Mouse (Mus musculus) T-helper 1 cell (primary cell): ENCODE measurements at regions not wholly inside any gene's neighbourhood (a gene's known extent, or its start where the extent isn't known, plus 50 kb on each side); places are given as distances from the start of the nearest gene placed in this dataset.

ENCODE experiments used
- in situ Hi-C: fragments of 300-600 bp; cut with MboI, MseI; formaldehyde crosslinking; loops from one replicate; pipeline ENCODE4 v1.15.1; 2025; ENCODE audit warnings: high pct_unique_total_duplicates

GRCm38 (mm10) chr2:137827814-137828374, 428.5 kb upstream of the Btbd3 start:
- in situ Hi-C loops = no loop called here

DNA sequence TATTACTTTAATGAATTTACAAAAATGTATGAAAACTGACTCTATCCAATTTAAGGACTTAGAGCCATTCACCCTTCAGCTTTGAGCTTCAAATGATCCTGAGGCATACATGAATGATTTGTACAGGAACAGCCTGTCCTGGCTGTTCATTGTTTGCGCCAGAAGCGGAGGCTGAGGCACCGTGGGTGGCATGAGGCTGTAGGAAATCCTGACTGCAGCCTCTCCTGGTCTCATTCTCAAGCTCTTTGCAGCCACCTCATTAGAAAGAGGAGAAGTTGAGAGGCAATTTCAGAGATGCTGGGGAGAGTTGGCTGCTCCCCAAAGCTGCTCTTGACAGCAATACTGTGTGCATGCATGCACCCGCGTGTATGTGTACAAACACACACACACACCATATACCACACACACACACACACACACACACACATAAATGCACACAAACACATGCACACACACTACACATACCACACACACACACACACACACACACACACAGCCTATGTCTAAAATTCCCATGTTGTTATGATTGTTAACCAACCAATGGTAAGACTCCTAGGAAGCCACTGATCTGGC, 434.9 kb upstream of the Btbd3 start:
- in situ Hi-C loops = no loop called here

DNA sequence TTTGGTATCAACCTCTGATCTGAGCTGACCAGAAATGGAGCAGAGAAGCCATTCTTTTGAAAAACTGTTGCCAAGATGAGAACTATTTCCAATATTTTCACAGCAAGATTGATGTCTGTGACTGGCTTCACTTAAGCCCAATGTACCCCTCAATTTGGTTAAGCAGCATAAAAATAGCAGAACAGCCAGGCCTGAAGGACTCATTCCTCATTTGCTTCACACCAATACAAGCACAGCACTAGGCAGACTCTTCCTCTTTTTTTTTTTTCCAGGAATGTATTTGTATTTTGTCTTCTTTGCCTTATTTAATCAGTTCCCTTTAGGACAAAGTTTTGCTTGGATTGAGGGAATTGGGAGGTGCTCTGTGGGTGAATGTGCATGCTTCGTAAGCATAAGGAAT, 441.4 kb upstream of the Btbd3 start:
- in situ Hi-C loops = loop anchor here (10.0 kb wide), 1 partner anchor 500 kb away; no protein-coding TSS in a partner anchor

- in situ Hi-C loops = no loop called here
These were observed 447.7 kb upstream of the Btbd3 start for GRCm38 (mm10) chr2:137808401-137809230.

- in situ Hi-C loops = no loop called here
These were observed 448.6 kb upstream of the Btbd3 start for GRCm38 (mm10) chr2:137807594-137808295.

DNA sequence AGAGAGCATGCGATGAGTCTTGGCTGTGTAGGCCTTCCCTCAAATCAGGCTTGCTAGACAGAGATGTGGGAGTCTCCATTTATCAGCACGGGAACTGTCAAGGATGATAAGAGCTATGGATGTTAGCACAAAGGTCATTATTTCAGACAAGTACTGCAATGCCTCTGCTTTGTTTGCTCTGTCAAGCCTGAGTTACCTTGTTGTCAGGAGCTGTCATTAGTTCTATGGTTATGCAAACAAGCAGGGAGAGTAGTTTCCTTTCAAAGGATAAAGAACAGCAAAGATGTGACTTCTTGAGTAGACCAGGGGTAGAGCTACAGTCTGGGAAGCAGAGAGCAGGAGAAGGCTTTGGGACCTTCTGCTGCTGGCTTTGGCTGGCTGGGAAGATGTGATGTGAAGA, 461.5 kb upstream of the Btbd3 start:
- in situ Hi-C loops = no loop called here

GRCm38 (mm10) chr2:137784091-137784490, 472.3 kb upstream of the Btbd3 start:
- in situ Hi-C loops = no loop called here

GRCm38 (mm10) chr2:137777430-137777829, 478.9 kb upstream of the Btbd3 start:
- in situ Hi-C loops = no loop called here

DNA sequence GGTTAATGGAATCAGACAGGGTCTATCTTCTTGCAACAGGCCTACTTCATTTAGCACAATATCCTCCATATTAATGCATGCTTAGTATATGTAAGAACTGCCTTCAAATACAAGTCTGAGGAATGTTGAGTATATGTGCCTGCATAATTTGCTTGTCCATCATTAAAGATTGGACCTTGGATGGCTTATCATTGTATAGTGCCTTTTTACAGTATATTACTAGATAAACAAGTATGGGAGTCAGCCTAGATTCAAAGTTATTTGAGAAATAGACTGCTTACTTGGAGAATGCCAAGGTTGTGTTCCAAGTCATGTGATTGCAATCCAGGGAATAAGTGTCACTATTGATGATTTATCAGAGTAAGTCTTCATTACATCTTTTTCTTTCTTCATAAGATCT, 491.6 kb upstream of the Btbd3 start:
- in situ Hi-C loops = no loop called here

GRCm38 (mm10) chr2:137759455-137759854, 496.9 kb upstream of the Btbd3 start:
- in situ Hi-C loops = no loop called here

- in situ Hi-C loops = no loop called here
These were observed 498.0 kb upstream of the Btbd3 start for GRCm38 (mm10) chr2:137758389-137758788.

GRCm38 (mm10) chr2:137757231-137758212, 498.8 kb upstream of the Btbd3 start:
- in situ Hi-C loops = no loop called here

DNA sequence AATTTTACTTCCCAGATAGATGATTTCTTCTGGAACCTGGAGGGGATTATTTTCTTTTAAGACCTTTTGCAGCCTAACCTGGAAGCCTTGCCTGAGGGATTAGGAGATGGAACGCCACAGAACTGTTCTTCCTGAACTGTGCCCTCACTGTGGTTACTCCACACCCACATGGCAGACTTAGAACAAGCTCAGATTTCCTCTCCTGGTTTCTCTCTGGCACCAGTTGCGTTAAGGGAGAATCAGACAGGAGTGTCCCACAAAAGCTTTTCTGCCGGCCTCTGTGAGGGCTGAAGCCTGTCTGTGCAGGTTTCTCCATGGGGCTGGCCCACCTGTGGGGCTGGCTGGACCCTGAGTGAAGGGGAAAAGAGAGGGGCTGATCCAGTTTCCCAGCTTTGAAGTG, 500.1 kb upstream of the Btbd3 start:
- in situ Hi-C loops = no loop called here

DNA sequence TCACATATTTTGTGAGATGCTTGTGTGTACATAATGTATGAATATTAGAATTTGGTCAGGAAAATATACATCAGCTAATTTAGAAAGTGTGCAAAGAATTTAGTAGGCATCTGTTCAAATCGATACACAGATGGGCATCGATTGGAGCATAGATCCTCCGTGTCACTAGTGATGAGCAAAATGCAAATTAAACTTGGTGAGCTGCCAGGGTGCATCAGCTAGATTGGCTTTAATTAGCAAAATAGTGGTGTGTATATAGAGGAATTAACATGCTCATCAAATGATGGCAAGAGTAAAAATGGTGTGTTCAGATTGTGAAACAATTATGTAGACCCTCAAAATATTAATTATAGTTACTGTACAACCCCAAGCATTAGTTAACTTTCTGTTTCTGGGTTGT, 501.9 kb upstream of the Btbd3 start:
- in situ Hi-C loops = no loop called here

DNA sequence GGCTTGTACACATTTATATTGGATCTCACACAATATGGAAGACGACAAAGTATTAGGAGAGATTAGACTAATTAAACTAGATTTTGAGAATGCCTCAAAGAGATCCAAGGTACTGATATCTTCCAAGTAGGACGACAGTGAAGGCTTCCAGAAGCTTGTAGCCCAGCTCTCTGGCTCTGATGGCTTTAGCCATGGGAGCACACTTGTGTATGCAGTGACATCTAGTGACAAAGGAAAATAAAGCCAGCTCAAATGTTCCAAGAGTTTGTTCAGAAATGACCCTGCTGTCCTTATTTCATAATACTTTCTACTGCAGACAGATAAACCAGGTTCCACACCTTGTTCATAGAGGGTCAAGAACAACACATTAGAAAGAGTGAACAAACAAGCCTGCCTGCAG, 524.0 kb upstream of the Btbd3 start:
- in situ Hi-C loops = no loop called here

DNA sequence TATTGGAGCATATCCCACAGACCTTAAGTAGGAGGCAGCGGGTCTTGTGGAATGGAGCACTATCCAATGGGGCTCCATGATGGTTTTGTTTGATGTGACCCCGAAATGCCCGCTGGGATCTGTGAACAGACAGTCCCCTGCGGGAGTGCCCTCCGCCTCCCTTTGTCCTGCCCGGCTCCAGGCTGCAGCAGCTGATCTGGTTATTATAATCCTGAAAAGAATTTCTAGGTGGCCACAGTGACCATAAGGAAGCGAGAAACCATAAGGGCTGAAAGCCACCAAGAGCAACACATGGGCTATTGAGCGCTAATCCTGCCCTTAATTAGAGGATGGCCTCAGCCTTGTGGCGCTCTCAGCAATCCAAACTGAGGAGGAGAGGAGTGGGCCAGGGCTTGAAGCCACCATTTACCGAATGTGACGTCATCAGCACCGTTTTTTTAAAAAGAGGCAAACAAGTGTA, 525.9 kb upstream of the Btbd3 start:
- in situ Hi-C loops = no loop called here

- in situ Hi-C loops = no loop called here
These were observed 526.5 kb upstream of the Btbd3 start for GRCm38 (mm10) chr2:137729871-137730270.

GRCm38 (mm10) chr2:137729207-137729606, 527.2 kb upstream of the Btbd3 start:
- in situ Hi-C loops = no loop called here

DNA sequence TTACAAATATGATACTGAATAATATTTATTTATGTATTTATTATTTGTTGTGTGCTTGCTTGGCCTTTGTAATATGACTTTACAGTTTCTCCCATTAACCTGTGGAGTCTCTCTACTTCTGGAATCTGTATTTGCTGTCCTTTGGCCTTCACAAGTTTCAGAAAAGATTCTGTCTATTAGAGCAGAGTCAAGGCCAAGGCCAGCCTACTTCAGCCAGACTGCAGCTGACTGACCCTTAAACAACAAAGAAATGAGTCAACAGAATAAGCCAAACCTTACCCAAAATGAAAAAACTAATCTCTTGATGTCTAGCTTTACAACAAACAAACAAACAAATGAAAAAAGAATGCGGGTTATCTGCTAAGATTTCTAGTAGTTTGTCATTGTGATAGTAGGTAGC, 532.7 kb upstream of the Btbd3 start:
- in situ Hi-C loops = no loop called here

GRCm38 (mm10) chr2:137721767-137722424, 534.5 kb upstream of the Btbd3 start:
- in situ Hi-C loops = no loop called here

GRCm38 (mm10) chr2:137715891-137716290, 540.5 kb upstream of the Btbd3 start:
- in situ Hi-C loops = no loop called here
